Mouse (Mus musculus) embryonic facial prominence, embryonic 11.5 days (tissue): ENCODE results near the gene Hoxa10. TPM values are rescaled to one million over a fixed set of nuclear protein-coding genes. Genes with fewer than 3 reads are reported as not detected.
A peak's percentile ranks its signal among the peaks of the same experiment; 100 is the strongest.

Experiments used
- ATAC-seq: fragments of 200-750 bp; cut with Nextera tagmentation; replicated peaks from 2 replicates; pipeline ENCODE4 v1.8.0; 2017; ENCODE audit warnings: low read depth; ENCODE audit not compliant: insufficient number of reproducible peaks, low FRiP score, low TSS enrichment
- DNase-seq: peaks from one replicate; pipeline ENCODE4 v3.0.0-alpha.2; 2015; ENCODE audit warnings: low spot score
- H3K27ac ChIP-seq: fragments of 300-500 bp; sonication (generic); replicated peaks from 2 replicates; pipeline ENCODE4 v1.5.1; 2014; ENCODE audit warnings: mild to moderate bottlenecking, low read depth, low read length, control low read depth
- H3K27me3 ChIP-seq: fragments of 300-500 bp; sonication (generic); 2 replicates; pipeline ENCODE4 v1.6.1; 2014; ENCODE audit warnings: mild to moderate bottlenecking, low read length, moderate library complexity, mixed read lengths; ENCODE audit not compliant: control insufficient read depth, insufficient read depth
- H3K36me3 ChIP-seq: fragments of 300-500 bp; sonication (generic); replicated peaks from 2 replicates; pipeline ENCODE4 v1.6.1; 2014; ENCODE audit warnings: low read depth, mild to moderate bottlenecking, low read length, moderate library complexity, mixed read lengths; ENCODE audit not compliant: control insufficient read depth, insufficient read depth
- H3K4me1 ChIP-seq: fragments of 300-500 bp; sonication (generic); 2 replicates; pipeline ENCODE4 v1.6.1; 2014; ENCODE audit warnings: low read length, mixed read lengths; ENCODE audit not compliant: control insufficient read depth, insufficient read depth
- H3K4me2 ChIP-seq: fragments of 300-500 bp; sonication (generic); 2 replicates; pipeline ENCODE4 v1.6.1; 2014; ENCODE audit warnings: low read depth, mild to moderate bottlenecking, control low read depth, low read length, moderate library complexity
- H3K4me3 ChIP-seq: fragments of 300-500 bp; sonication (generic); 2 replicates; pipeline ENCODE4 v1.5.1; 2014; ENCODE audit warnings: low read depth, low read length, control low read depth
- H3K9ac ChIP-seq: fragments of 300-500 bp; sonication (generic); replicated peaks from 2 replicates; pipeline ENCODE4 v1.6.1; 2014; ENCODE audit warnings: mild to moderate bottlenecking, control low read depth, low read length
- H3K9me3 ChIP-seq: fragments of 300-500 bp; sonication (generic); replicated peaks from 2 replicates; pipeline ENCODE4 v1.6.1; 2016; ENCODE audit warnings: mild to moderate bottlenecking, low read length, inconsistent platforms, mixed read lengths; ENCODE audit not compliant: control insufficient read depth
- WGBS: fragments of 180-500 bp; shearing (Covaris S2); extraction: QIAGEN DNeasy Blood & Tissue Kit; methylation state at CpG from one replicate; pipeline ENCODE4 v1.1.7; 2014; 5-methylcytosine and 5-hydroxymethylcytosine counted together
- polyA plus RNA-seq: library from polyadenylated mRNA; unstranded; fragments of >200 nt; fragmentation: Nextera tagmentation; extraction: Ambion mirVana; gene quantifications from 2 replicates; pipeline ENCODE4 v1.2.1, GENCODE M21; 2014

Hoxa10 gene
- polyA plus RNA-seq, 1 experiment from 2014 or later = not detected

DNA sequence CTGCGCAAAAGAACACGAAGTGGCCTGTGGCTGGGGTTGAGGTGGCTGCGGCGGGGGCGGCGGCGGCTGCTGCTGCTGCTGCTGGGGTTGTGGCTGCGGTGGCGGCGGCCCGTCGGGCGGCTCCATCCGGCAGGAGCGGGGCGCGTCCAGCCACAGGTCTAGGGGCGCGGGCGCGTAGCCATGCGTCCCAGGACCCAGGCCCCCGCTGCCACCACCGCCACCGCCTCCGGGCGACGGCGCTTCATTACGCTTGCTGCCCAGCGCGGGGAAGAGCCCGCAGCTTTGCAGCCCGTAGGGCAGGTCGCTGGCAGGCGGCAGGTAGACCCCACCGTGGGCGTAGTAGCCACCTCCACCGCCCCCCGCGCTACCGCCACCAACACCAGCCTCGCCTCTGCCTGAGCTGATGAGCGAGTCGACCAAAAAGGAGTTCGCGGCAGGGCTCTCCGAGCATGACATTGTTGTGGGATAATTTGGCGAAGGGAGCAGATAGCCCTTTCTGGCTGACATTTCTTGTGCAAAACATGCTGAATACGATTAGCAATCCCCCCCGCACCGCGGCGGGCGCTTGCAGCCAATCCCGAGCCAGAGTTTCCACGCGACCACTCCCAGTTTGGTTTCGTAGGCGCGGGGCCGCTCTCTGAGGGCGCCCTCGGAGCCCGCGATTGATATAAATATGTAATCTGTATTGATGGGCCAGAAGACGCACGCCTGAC lies 6.1 kb downstream of the Hoxa10 start:
- H3K36me3 ChIP-seq = no peaks in the 10 kb centered on the region
- no peak overlapping the region for H3K4me3 ChIP-seq
- under 1% methylated on average over 60 of the region's 68 CpGs for WGBS
- peaks cover 90% of the 10 kb centered on the region for H3K27me3 ChIP-seq
- H3K9ac ChIP-seq = no peak overlapping the region
- DNase-seq (no peak), ATAC-seq (no peak)
- no peak overlapping the region for H3K27ac ChIP-seq
- H3K9me3 ChIP-seq = no peaks in the 10 kb centered on the region
- H3K4me2 ChIP-seq = no peak overlapping the region
- no peaks in the 10 kb centered on the region for H3K4me1 ChIP-seq

DNA sequence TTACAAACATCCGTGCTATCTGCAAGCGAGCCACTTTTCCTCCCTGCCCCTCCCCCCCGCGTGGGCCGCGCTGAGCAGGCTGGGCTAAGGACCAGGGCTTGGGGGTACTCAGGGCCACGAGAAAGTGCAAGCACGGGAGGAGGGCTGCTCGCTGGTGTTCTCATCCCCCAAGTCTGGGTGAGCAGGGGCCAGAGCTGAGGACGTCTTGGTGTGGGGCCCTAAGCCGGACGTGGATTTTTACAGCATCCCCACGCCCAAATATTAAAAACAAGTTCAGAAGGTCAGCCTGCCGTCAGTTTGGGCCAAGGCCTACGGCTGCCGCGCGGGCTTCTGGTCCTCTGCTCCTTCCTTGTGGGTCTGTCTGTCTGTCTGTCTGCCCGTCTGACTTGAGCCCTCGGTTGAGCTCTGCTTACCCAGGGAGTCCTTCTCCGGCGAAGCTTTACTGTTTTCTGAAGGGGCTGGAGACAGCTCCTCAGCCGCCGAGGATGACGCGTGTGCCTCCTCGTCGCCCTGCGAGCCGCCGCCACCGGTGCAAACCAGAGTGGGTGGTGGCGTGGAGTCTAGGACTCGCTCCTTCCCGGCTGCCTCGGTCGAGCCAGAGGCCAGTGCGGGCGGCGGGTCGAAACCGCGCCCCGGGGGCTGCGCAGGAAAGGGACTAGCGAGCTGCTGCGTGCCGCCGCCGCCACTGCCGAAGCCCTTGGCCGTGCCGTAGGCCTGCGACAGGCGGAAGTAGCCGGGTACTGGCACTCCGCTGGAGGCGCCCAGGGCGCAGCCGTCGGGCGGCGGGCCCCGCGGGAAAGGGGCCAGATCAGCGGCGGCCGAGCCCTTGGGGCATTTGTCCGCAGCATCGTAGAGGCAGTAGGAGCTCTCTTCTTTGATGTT lies 6.9 kb downstream of the Hoxa10 start:
- no peak overlapping the region for H3K4me2 ChIP-seq
- H3K9me3 ChIP-seq = no peaks in the 10 kb centered on the region
- H3K9ac ChIP-seq = no peak overlapping the region
- H3K36me3 ChIP-seq = no peaks in the 10 kb centered on the region
- WGBS = under 1% methylated on average over 64 of the region's 70 CpGs
- peaks cover 92% of the 10 kb centered on the region for H3K27me3 ChIP-seq
- no peak overlapping the region for H3K27ac ChIP-seq
- DNase-seq (no peak), ATAC-seq (no peak)
- no peaks in the 10 kb centered on the region for H3K4me1 ChIP-seq
- H3K4me3 ChIP-seq = no peak overlapping the region

DNA sequence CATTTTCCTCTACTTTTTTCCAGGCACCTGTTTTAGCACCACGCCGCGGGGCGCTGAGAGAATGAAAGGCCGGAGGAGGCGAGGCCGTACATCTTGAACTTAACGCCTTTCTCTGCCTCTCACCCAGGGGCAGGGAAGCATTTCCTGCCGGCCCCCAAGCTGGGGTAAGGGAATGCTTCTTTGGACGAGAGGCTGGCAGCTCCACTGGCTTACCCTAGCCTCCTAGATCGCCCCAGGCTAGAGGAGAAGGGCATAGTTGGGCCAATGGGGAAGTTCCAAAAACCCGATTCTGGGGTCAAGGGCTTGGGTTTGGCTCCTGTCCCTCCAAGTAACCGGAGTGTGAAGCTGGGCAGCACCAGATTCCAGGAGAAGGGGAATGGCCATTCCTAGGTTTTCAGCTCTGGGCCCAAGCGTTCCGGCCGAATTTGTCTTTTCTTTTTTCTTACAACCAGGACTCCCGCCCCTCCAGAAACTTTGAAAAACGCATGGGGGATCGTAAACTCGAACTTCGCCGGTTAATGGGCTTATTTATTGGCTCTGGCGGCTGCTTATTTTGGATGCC lies 7.6 kb downstream of the Hoxa10 start:
- no peak for DNase-seq
- no peaks in the 10 kb centered on the region for H3K36me3 ChIP-seq
- peaks cover 91% of the 10 kb centered on the region for H3K27me3 ChIP-seq
- H3K27ac ChIP-seq = no peak overlapping the region
- no peak overlapping the region for H3K4me2 ChIP-seq
- no peaks in the 10 kb centered on the region for H3K9me3 ChIP-seq
- 2% methylated on average over 23 of the region's 23 CpGs for WGBS
- H3K4me3 ChIP-seq = no peak overlapping the region
- H3K4me1 ChIP-seq = no peaks in the 10 kb centered on the region
- no peak for ATAC-seq
- H3K9ac ChIP-seq = no peak overlapping the region

DNA sequence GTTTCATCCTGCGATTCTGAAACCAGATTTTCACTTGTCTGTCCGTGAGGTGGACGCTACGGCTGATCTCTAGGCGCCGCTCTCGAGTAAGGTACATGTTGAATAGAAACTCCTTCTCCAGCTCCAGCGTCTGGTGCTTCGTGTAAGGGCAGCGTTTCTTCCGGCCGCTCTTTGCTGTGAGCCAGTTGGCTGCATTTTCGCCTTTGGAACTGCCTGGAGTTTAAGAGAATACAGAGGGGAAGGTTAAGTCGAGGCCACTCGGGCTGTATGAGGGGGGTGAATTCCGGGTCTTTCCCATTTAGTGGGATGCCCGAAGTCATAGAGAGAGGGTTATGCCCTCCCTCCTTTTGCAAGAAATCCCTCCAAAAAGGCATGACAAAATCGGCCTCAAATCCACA lies 8.1 kb downstream of the Hoxa10 start:
- WGBS = 1% methylated on average over 18 of the region's 18 CpGs
- DNase-seq (peak; percentile 64), ATAC-seq (no peak)
- Histone ChIP-seq H3K4me3 (no peak overlapping the region), H3K4me2 (no peak overlapping the region), H3K4me1 (no peaks in the 10 kb centered on the region), H3K9me3 (no peaks in the 10 kb centered on the region), H3K9ac (no peak overlapping the region), H3K36me3 (no peaks in the 10 kb centered on the region), H3K27me3 (peaks cover 90% of the 10 kb centered on the region), H3K27ac (no peak overlapping the region)

DNA sequence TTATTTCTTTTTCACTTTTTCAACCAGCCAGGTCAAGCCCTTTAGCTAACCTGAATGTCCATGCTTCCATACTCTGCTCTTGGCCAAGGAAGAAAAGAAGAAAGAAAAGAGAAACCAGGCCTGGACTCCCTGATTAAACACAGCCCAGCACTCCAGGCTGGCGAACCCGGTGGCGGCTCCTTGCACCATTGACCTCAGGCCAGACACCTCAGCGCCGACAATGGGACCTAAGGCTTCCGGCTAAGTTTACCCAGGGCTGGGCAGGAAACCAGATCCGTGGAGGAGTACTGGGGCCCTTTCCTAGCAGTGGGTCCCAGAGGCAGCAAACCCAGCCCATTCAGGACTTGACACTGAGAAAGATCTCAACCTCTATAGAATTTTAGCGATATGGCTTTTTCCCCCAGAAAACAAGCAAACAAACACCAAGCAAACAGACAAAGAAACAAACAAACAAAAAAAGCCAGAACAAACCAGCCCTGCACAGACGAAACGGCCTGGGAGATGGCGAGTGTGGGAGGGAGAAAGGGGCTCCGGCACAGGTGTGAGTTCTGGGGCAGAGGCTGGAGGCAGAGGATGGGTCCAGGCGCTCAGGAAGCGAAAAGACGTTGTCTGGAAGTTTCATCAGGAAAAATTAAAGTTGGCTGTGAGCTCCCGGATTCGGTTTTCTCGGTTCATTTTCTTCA lies 8.6 kb downstream of the Hoxa10 start:
- H3K4me2 ChIP-seq = no peak overlapping the region
- no peak overlapping the region for H3K27ac ChIP-seq
- H3K27me3 ChIP-seq = peaks cover 90% of the 10 kb centered on the region
- no peak for DNase-seq
- H3K9ac ChIP-seq = no peak overlapping the region
- ATAC-seq = no peak
- H3K4me1 ChIP-seq = no peaks in the 10 kb centered on the region
- H3K36me3 ChIP-seq = no peaks in the 10 kb centered on the region
- under 1% methylated on average over 18 of the region's 18 CpGs for WGBS
- no peaks in the 10 kb centered on the region for H3K9me3 ChIP-seq
- no peak overlapping the region for H3K4me3 ChIP-seq

DNA sequence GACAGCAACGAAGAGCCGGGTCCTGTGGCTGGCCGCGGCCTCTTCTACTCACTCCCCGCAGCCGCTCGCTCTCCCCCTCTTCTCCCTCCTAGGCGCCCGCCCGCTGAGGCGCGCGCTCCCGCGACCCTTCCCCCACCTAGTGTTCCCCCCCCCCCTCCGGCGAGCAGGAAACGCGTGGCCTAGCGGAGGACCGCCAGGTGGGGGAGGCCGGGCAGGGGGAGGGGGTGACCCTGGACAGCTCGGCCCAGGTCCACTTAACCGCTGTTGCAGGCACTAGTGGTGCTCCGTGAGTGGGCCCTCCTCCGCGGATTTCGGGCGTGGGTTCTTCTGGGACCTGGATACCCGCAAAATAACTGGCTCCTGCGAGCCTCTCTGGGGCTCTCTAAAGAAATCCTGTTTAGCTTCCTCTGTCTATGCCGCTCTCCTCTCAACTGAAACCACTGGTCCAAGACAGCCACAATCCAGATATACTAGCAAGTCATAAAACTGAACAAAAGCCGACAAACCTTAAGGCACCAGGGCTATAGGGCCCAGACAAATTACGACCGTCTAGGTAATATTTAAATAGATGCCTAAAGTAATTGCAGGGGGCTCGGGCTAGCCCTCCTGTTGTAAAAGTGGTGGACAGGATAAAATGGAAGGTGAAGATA lies 10.0 kb downstream of the Hoxa10 start, which contains the start of gene Hoxa9:
TSS of gene Hoxa9 (minus strand) at position 574 of the 650 bp plus-strand sequence.
- no peak within 1 kb of the TSS for H3K27ac ChIP-seq
- H3K9ac ChIP-seq = no peak within 1 kb of the TSS
- no peak for DNase-seq
- 0 out of 2 replicates have a peak, but pooled peaks have one; percentile 41 for ATAC-seq
- no peak within 1 kb of the TSS for H3K4me3 ChIP-seq
- H3K27me3 ChIP-seq = peaks cover 88% of the 10 kb centered on the region
- WGBS = 1% methylated on average over 24 of the region's 36 CpGs
- H3K36me3 ChIP-seq = no peaks in the 10 kb centered on the region
- H3K4me2 ChIP-seq = no peak within 1 kb of the TSS
- no peaks in the 10 kb centered on the region for H3K9me3 ChIP-seq
- H3K4me1 ChIP-seq = no peaks in the 10 kb centered on the region

DNA sequence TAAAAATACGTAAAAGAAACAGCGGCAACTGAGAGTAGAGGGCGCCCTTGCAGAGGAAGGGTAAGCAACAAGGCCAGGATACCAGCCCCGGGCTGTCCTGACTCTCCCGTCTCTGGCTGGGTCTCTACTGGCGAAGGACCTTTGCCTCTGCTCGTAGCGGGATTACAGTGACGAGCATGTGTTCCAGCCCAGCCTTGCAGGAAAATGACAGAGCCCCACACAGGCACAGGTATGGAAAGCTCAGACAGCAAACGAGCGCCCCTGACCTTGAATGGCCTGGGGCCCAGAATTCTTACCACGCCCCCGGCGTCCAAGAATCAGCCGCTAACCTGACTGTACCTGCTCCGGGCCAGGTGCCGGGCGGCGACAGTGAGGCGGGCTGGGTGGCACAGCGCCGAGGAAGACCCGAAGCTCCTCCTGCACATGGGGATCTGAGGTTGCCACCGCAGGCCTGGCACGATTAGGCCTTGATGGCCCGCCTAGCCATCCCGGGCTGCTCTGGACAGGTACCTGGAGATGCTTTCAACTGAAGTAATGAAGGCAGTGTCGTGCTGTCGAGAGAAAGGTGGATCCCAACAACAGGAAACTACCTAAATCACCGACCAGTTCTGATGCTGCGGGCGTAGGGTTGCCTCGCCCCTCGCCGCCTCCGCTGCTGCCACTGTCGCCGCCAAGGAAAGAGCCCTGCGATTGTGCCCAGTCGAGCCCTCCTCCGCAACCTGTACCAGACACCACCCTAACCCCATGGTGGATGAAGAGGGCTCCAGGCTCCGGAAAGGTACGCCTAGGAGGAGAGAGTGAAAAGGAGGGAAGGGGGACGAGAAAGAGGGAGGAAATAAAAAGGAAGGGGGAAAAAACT lies 10.9 kb downstream of the Hoxa10 start:
- peaks cover 88% of the 10 kb centered on the region for H3K27me3 ChIP-seq
- DNase-seq = no peak

More for the DNA sequence above, 10.9 kb downstream of the Hoxa10 start:
- WGBS = 2% methylated on average over 43 of the region's 44 CpGs
- no peaks in the 10 kb centered on the region for H3K9me3 ChIP-seq
- H3K4me1 ChIP-seq = no peaks in the 10 kb centered on the region
- no peak overlapping the region for H3K4me2 ChIP-seq
- H3K27ac ChIP-seq = no peak overlapping the region
- ATAC-seq = no peak; the same call in 1 of the 2 replicates
- H3K9ac ChIP-seq = no peak overlapping the region
- no peak overlapping the region for H3K4me3 ChIP-seq
- no peaks in the 10 kb centered on the region for H3K36me3 ChIP-seq
